Mouse (Mus musculus) hematopoietic stem cell, adult 5-6 weeks (primary cell): ENCODE data around the gene Ccdc187. TPM values are rescaled to one million over a fixed set of nuclear protein-coding genes. Genes with fewer than 3 reads are reported as not detected.

Experiments used
- ATAC-seq, 2 experiments: fragments of 125-278 bp in 1 of 2; replicated peaks in 1 of 2; 2 replicates each; pipeline ENCODE4 v1.8.0; 2016 to 2017; ENCODE audit warnings: inconsistent platforms in 2 of 2, mild to moderate bottlenecking in 2 of 2, moderate number of reproducible peaks in 2 of 2, low read depth in 1 of 2, moderate TSS enrichment in 1 of 2; ENCODE audit not compliant: low FRiP score in 2 of 2, poor library complexity in 2 of 2, severe bottlenecking in 2 of 2, insufficient read depth in 1 of 2, low TSS enrichment in 1 of 2
- total RNA-seq: library from RNA; stranded (forward); fragments of 172-1452, 232-1000 nt; gene quantifications from 2 replicates; pipeline ENCODE4 v1.2.3, GENCODE M21; 2017

Ccdc187 gene
- total RNA-seq, 1 experiment from 2014 or later, result not detected

GRCm38 (mm10) chr2:26205126-26205525 lies 89.2 kb downstream of the Ccdc187 start:
- peak; percentile 14 to 50; a peak in 1 of 4 replicates for ATAC-seq

DNA sequence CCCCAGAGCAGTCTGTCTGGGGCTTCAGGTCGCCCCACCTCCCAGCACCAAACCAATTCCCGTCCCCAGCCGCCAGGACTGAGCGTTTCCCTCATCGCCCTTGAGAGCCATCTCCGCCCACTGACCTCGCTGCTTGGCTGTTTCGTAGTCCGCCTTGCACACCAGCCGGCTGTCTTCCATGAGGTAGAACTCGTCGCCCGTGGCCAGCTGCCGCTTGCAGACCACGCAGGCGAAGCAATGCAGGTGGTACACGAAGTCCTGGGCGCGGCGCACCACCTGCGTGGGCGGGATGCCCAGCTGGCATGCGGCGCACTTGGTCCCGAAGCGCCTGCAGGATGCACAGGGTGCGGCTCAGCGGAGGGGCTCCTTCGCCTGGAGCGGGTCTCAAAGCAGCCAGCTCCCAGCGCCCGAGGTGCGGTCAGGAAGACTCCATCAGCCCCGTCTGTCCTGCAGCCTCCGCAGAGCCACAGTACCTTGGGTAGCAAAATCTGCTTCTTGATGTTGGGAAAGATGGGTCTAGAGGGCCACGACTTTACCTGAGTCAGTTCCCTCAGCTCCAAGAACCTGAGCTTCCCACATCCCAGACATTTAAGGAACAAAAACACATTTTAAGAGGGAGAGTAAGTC lies 91.4 kb downstream of the Ccdc187 start:
- no peak for ATAC-seq

GRCm38 (mm10) chr2:26201926-26202848 lies 92.2 kb downstream of the Ccdc187 start:
- no peak for ATAC-seq

- ATAC-seq, result no peak
Measured at GRCm38 (mm10) chr2:26198488-26198887, 95.9 kb downstream of the Ccdc187 start.

DNA sequence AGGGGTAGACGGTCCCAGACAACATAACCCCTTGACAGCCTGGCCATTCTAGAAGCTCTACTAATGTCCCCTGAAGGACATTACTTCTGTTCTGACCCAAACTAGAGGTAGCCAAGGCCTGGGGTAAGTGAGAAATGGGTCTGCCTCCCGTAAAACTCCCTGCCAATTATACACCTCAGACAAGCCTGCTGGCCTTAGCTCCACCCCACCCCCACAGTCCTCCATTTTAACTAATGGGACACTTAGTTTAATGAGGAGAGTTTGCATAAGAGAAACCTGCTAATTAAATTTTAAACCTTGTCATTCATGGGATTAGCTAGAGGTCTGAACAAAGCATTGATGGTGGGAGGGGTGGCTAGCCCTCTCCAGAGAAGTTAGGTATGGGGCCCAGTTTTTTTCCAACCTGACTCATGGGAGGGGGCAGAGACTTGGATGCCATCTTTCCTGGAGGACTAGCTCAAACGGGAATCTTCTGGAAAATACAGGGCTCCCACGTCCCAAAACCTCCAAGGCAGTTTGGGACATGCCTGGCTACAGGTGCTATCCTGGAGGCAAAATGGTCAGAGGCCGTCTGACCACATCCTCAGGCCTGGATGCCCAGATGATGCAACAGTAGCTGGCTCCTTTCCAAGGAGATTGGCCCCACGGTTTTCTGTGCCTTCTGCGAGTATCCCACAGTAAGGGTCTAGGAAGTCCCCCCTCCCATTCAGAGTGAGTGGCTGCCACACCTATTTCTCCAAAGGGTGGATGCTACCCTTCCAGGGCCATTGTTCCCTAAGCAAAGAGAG lies 99.6 kb downstream of the Ccdc187 start:
- ATAC-seq, result no peak

Other genes with a start within 250 kb of the Ccdc187 start
- 3.4 and 3.8 TPM in 2 replicates for gene Nacc2, start 171.3 kb downstream of the Ccdc187 start, total RNA-seq
- not detected in 2 replicates for gene Lhx3, start 86.3 kb downstream of the Ccdc187 start, total RNA-seq
- gene Qsox2, start 57.0 kb downstream of the Ccdc187 start, total RNA-seq, result 6.9 and 7.3 TPM in 2 replicates
- 19.9 and 29.3 TPM in 2 replicates for gene Gpsm1, start 21.0 kb upstream of the Ccdc187 start, total RNA-seq
- 6.4 and 11.1 TPM in 2 replicates for gene Dnlz, start 57.6 kb upstream of the Ccdc187 start, total RNA-seq
- gene Card9, start 66.4 kb upstream of the Ccdc187 start, total RNA-seq, result 13.4 and 20.8 TPM in 2 replicates
- gene Snapc4, start 86.1 kb upstream of the Ccdc187 start, total RNA-seq, result 44.4 and 48.7 TPM in 2 replicates
- gene Entr1, start 94.8 kb upstream of the Ccdc187 start, total RNA-seq, result 39.1 and 60.1 TPM in 2 replicates
- gene Pmpca, start 94.8 kb upstream of the Ccdc187 start, total RNA-seq, result 56.2 and 66.3 TPM in 2 replicates
- 11.7 and 17.3 TPM in 2 replicates for gene Inpp5e, start 114.6 kb upstream of the Ccdc187 start, total RNA-seq
- gene Sec16a, start 150.7 kb upstream of the Ccdc187 start, total RNA-seq, result 30.8 and 50.0 TPM in 2 replicates
- 21.6 and 23.7 TPM in 2 replicates for gene Notch1, start 222.1 kb upstream of the Ccdc187 start, total RNA-seq